Mouse (Mus musculus) liver, embryonic 13.5 days (tissue): ENCODE results near the gene Spata13. TPM values are rescaled to one million over a fixed set of nuclear protein-coding genes. Genes with fewer than 3 reads are reported as not detected.

Experiments
- ATAC-seq: fragments of 200-750 bp; cut with Nextera tagmentation; 2 replicates; pipeline ENCODE4 v1.8.0; 2017; ENCODE audit warnings: low read depth, mild to moderate bottlenecking, moderate number of reproducible peaks, moderate library complexity
- DNase-seq: peaks from one replicate; pipeline ENCODE4 v3.0.0; 2022
- H3K27ac ChIP-seq: fragments of 300-500 bp; sonication (generic); 2 replicates; pipeline ENCODE4 v1.5.1; 2015; ENCODE audit warnings: moderate library complexity, mild to moderate bottlenecking, inconsistent platforms
- H3K27me3 ChIP-seq: fragments of 300-500 bp; sonication (generic); 2 replicates; pipeline ENCODE4 v1.6.1; 2015; ENCODE audit warnings: mild to moderate bottlenecking, inconsistent platforms
- H3K36me3 ChIP-seq: fragments of 300-500 bp; sonication (generic); 2 replicates; pipeline ENCODE4 v1.6.1; 2015; ENCODE audit warnings: mild to moderate bottlenecking, inconsistent platforms
- H3K4me1 ChIP-seq: fragments of 300-500 bp; sonication (generic); replicated peaks from 2 replicates; pipeline ENCODE4 v1.6.1; 2015; ENCODE audit warnings: inconsistent platforms
- H3K4me2 ChIP-seq: fragments of 300-500 bp; sonication (generic); 2 replicates; pipeline ENCODE4 v1.6.1; 2015; ENCODE audit warnings: inconsistent platforms, mild to moderate bottlenecking, moderate library complexity
- H3K4me3 ChIP-seq: fragments of 300-500 bp; sonication (generic); replicated peaks from 2 replicates; pipeline ENCODE4 v1.5.1; 2015; ENCODE audit warnings: mild to moderate bottlenecking, inconsistent platforms
- H3K9ac ChIP-seq: fragments of 300-500 bp; sonication (generic); 2 replicates; pipeline ENCODE4 v1.6.1; 2015; ENCODE audit warnings: mild to moderate bottlenecking, inconsistent platforms
- H3K9me3 ChIP-seq: fragments of 300-500 bp; sonication (generic); replicated peaks from 2 replicates; pipeline ENCODE4 v1.6.1; 2016; ENCODE audit warnings: inconsistent platforms
- WGBS: fragments of 180-500 bp; shearing (Covaris S2); methylation state at CpG from one replicate; pipeline ENCODE4 v1.1.7; 2015; ENCODE audit not compliant: insufficient replicate concordance; 5-methylcytosine and 5-hydroxymethylcytosine counted together
- polyA plus RNA-seq: library from polyadenylated mRNA; unstranded; fragments of >200 nt; fragmentation: Nextera tagmentation; extraction: Ambion mirVana; gene quantifications from 2 replicates; pipeline ENCODE4 v1.2.1, GENCODE M21; 2015

The Spata13 gene
- polyA plus RNA-seq, 1 experiment from 2014 or later = 17.2 TPM

DNA sequence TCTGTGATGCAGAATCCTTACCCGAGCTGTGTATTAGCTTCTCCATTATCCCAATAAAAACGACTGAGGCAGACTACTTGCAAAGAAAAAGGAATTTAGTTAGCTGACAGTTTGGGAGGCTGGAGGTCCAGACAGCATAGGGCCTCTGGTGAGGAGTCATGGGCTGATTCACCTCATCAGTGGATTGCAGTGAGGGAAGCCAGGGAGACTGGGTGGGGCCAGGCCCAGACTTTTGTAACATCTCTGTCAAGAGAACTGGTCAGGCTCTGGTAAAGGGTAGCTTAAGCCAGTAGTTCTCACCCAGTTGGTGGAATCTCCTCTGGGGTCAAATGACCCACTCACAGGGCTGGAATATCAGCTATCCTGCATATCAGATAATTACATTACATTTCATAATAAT, 24.1 kb downstream of the Spata13 start:
- H3K4me2 ChIP-seq = 0 out of 2 replicates have a peak overlapping the region, but pooled peaks have one; percentile 6
- H3K36me3 ChIP-seq = peaks cover 11% of the 10 kb centered on the region
- ATAC-seq (no peak), DNase-seq (no peak)
- H3K4me1 ChIP-seq = peaks cover 89% of the 10 kb centered on the region
- H3K9ac ChIP-seq = 0 out of 2 replicates have a peak overlapping the region, but pooled peaks have one; percentile 11
- no peaks in the 10 kb centered on the region for H3K9me3 ChIP-seq
- WGBS = 46% methylated on average over 2 of the region's 2 CpGs
- peak overlapping the region; percentile 41 for H3K27ac ChIP-seq
- H3K27me3 ChIP-seq = no peaks in the 10 kb centered on the region
- no peak overlapping the region for H3K4me3 ChIP-seq

DNA sequence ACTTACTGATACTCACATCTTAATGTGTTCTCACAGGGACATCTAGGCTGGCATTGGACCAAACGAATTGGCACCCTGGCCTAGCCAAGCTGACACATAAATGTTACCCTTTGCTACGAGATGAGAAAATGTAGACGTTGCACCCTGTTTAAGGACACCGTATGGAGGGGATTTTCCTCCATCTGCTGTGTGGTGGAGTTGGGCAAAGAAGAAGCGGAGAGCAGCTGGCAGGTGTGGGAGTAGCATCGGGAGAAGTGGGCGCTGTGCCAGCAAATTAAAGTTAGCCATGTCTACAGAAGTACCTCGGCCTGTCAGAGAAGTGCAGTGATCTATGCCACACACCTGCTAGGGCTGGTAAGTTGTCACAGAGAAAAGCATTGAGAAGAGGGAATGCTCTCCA, 25.7 kb downstream of the Spata13 start:
- Histone ChIP-seq H3K36me3 (peaks cover 11% of the 10 kb centered on the region), H3K27ac (no peak overlapping the region), H3K9ac (no peak overlapping the region), H3K4me2 (no peak overlapping the region), H3K4me1 (peaks cover 84% of the 10 kb centered on the region), H3K27me3 (no peaks in the 10 kb centered on the region), H3K9me3 (no peaks in the 10 kb centered on the region), H3K4me3 (no peak overlapping the region)
- 81% methylated on average over 8 of the region's 8 CpGs for WGBS
- ATAC-seq (no peak), DNase-seq (no peak)

DNA sequence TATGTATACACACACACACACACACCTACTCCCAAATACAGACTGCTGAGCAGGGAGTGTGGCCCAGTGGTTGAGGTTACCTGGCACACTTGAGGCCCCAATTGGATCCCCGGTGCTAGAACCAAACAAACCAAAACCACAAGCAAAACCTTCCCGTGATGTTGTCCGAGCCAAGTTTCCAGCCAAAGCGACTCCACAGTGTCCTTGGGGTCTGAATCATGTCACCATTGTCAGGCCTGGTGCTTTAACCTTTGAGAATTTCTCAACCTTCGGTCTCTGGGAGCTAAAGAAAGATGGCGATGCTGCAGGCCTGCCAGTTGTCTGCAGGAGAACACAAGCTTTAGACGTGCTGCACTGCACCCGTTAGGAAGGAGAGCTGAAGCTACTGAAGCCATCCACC, 26.8 kb downstream of the Spata13 start:
- H3K9ac ChIP-seq = no peak overlapping the region
- ATAC-seq (no peak), DNase-seq (no peak)
- H3K9me3 ChIP-seq = no peaks in the 10 kb centered on the region
- no peak overlapping the region for H3K4me3 ChIP-seq
- 87% methylated on average over 8 of the region's 8 CpGs for WGBS
- H3K36me3 ChIP-seq = peaks cover 11% of the 10 kb centered on the region
- peaks cover 80% of the 10 kb centered on the region for H3K4me1 ChIP-seq
- no peak overlapping the region for H3K4me2 ChIP-seq
- no peak overlapping the region for H3K27ac ChIP-seq
- H3K27me3 ChIP-seq = no peaks in the 10 kb centered on the region

DNA sequence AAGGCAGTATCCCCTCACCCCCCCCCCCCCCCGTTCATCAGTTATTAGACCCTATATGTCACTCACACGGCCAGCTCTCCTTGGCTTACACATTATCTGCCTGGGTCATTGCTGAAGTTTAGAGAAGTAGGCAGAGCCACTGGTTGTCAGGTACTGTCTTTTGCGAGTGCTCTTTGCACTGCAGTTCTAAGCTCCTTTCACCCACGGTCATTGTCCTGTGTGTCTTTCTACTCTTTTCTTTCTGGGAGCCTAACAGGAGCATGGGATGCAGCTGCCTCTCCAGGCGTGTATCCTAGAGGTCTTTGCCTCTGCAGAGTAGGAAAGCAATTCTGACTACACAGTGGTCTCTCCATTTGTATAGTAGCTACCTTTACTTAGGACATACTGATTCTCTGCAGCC, 27.5 kb downstream of the Spata13 start:
- Histone ChIP-seq H3K9ac (no peak overlapping the region), H3K27me3 (no peaks in the 10 kb centered on the region), H3K9me3 (no peaks in the 10 kb centered on the region), H3K4me1 (peaks cover 73% of the 10 kb centered on the region), H3K4me2 (no peak overlapping the region), H3K4me3 (no peak overlapping the region), H3K27ac (no peak overlapping the region), H3K36me3 (peaks cover 11% of the 10 kb centered on the region)
- 70% methylated on average over 5 of the region's 5 CpGs for WGBS
- ATAC-seq = no peak
- DNase-seq = no peak

DNA sequence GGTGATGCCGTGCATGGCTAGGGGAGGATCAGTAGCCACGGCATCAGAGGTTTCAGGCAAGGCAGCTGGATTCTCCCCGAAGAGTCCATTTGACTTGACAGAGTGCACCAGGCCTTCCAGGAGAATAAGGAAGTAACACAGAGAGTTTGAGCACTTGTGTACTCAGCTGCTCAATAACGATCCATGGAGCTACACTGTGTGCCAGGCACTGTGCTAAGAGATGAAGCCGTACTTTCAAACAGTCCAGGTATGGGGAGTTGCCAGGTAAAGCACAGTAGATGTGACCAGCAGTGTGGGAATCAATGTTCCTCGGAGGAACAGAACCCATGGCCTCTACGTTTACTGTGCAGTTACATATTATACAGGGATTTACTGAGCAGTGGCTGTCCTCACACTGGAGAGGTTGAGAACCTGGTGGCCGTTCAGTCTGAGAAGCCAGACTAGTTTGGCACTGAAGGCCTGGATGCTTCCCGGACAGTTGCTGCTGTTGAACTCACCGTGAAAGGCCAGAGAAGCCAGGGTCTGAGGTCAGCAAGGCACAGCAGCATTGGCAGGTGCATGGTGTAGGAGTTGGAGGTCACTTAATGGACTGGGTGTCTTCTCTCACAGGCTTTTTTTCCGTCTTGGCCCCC, 29.6 kb downstream of the Spata13 start:
- no peak overlapping the region for H3K27ac ChIP-seq
- H3K9me3 ChIP-seq = no peaks in the 10 kb centered on the region
- no peak overlapping the region for H3K9ac ChIP-seq
- no peak overlapping the region for H3K4me3 ChIP-seq
- WGBS = 72% methylated on average over 11 of the region's 11 CpGs
- ATAC-seq (no peak), DNase-seq (no peak)
- H3K36me3 ChIP-seq = peaks cover 11% of the 10 kb centered on the region
- H3K27me3 ChIP-seq = no peaks in the 10 kb centered on the region
- no peak overlapping the region for H3K4me2 ChIP-seq
- peaks cover 53% of the 10 kb centered on the region for H3K4me1 ChIP-seq

DNA sequence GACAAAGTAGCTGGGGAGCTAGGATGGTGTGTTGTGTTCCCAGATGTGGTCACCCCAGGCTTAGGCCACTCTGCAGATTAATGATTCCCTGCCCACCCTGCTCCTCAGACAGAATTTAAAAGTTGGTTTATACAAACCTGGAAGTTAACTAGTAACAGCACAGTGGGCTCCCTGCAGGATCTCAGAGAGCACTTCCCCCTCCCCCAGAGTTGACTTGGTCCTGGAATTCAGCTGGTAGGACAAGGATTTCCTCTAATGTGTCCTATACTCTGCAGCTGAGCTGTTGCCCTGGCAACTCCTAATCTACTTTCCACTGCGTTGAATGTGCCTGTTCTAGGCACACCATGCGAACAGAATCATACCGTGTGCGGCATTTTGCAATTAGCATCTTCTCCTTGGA, 30.8 kb downstream of the Spata13 start:
- Histone ChIP-seq H3K27ac (no peak overlapping the region), H3K4me2 (no peak overlapping the region), H3K4me1 (peaks cover 41% of the 10 kb centered on the region), H3K9me3 (no peaks in the 10 kb centered on the region), H3K27me3 (no peaks in the 10 kb centered on the region), H3K4me3 (no peak overlapping the region), H3K36me3 (peaks cover 11% of the 10 kb centered on the region), H3K9ac (no peak overlapping the region)
- DNase-seq = no peak
- ATAC-seq = no peak
- WGBS = 62% methylated on average over 4 of the region's 4 CpGs

DNA sequence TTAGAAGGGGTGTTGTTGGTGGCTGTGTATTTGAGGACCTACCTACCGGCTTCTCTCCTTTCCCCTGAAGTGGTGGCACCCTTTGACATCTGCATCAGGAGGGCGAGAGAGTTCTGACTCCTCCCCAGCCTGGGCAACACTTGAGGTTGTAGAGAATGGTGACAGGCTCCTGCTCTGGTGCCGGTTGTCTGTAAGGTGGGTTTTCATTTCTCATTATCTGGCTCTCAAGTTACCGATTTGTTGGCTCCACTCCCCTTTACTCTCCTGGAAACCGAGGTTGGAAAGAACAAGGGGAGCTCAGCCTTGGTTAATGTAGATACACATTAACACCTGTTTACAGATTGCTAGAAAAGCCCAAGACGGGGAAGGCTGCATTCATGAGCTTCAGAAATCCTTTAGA, 31.5 kb downstream of the Spata13 start:
- peaks cover 8% of the 10 kb centered on the region for H3K36me3 ChIP-seq
- H3K27ac ChIP-seq = no peak overlapping the region
- no peaks in the 10 kb centered on the region for H3K27me3 ChIP-seq
- DNase-seq (no peak), ATAC-seq (no peak)
- H3K4me3 ChIP-seq = no peak overlapping the region
- no peak overlapping the region for H3K9ac ChIP-seq
- no peak overlapping the region for H3K4me2 ChIP-seq
- 58% methylated on average over 6 of the region's 6 CpGs for WGBS
- H3K9me3 ChIP-seq = no peaks in the 10 kb centered on the region
- H3K4me1 ChIP-seq = peaks cover 35% of the 10 kb centered on the region

DNA sequence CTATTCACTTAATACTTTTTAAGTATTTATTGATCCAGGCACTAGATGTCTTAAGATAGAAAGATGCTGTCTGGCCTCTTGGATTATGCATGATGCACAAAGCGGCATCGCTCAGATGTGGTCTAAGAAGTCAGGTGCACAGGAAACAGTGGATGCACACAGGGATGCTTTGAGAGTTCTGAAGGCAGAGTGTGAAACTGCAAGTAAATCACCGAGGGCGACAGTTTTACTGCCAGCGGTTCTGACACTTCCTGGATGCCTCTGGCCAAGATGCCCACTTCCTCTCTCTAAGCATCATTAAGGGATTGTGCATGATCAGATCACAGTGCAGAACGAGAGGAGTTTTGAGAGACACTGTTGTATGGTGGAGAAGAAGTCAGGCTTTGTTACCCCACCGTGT, 32.5 kb downstream of the Spata13 start:
- WGBS = 38% methylated on average over 7 of the region's 7 CpGs
- Histone ChIP-seq H3K9ac (no peak overlapping the region), H3K4me1 (peaks cover 38% of the 10 kb centered on the region), H3K4me2 (no peak overlapping the region), H3K9me3 (no peaks in the 10 kb centered on the region), H3K4me3 (no peak overlapping the region), H3K36me3 (no peaks in the 10 kb centered on the region; the same call in 1 of the 2 replicates), H3K27ac (no peak overlapping the region), H3K27me3 (no peaks in the 10 kb centered on the region)
- ATAC-seq (no peak), DNase-seq (no peak)

DNA sequence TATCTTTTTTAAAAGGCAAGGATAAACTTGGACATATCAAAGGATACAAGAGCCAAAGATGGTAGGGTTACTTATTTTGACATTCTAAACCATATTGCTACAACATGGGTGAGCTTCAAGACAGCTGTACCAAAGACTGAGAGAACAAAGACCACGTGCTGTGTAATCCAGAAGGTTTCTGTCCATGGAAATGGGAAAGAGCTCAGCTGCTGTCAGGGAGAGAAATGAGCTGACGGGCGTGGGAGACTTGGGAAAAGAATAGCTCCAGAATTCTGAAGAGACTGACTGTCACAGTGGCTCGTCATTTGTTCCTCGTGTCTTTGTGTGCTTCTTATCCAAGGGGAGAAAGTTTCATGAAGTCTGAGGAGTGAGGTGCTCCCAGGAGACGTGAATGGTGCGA, 36.4 kb downstream of the Spata13 start:
- H3K9ac ChIP-seq = no peak overlapping the region
- H3K27ac ChIP-seq = no peak overlapping the region
- WGBS = 74% methylated on average over 7 of the region's 7 CpGs
- no peaks in the 10 kb centered on the region for H3K36me3 ChIP-seq
- H3K27me3 ChIP-seq = no peaks in the 10 kb centered on the region
- H3K4me3 ChIP-seq = no peak overlapping the region
- ATAC-seq = no peak
- no peaks in the 10 kb centered on the region for H3K9me3 ChIP-seq
- no peak overlapping the region for H3K4me2 ChIP-seq
- H3K4me1 ChIP-seq = peaks cover 19% of the 10 kb centered on the region
- no peak for DNase-seq

DNA sequence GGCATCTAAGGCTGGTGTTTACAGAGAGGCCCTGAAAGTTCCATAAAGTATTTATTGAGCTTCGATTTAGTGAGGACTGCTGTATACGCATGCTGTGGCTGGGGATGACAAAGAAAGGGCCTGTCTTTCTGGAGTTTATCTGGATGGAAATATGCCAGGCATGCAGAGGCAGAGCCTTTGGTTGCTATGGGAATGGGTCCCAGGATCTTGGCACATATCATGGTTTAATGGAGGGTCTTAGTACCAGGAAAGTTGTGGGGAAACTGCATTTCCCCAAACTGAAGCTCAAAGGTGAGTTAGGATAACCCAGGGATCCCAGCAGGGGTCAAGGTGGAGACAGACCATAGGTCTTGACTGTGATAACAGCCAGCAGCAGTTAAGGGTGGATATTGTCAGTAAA, 37.7 kb downstream of the Spata13 start:
- H3K9ac ChIP-seq = no peak overlapping the region
- 82% methylated on average over 2 of the region's 2 CpGs for WGBS
- DNase-seq (no peak), ATAC-seq (no peak)
- no peaks in the 10 kb centered on the region for H3K9me3 ChIP-seq
- H3K36me3 ChIP-seq = no peaks in the 10 kb centered on the region
- no peaks in the 10 kb centered on the region for H3K27me3 ChIP-seq
- peaks cover 16% of the 10 kb centered on the region for H3K4me1 ChIP-seq
- H3K4me2 ChIP-seq = no peak overlapping the region
- H3K4me3 ChIP-seq = no peak overlapping the region
- H3K27ac ChIP-seq = no peak overlapping the region

DNA sequence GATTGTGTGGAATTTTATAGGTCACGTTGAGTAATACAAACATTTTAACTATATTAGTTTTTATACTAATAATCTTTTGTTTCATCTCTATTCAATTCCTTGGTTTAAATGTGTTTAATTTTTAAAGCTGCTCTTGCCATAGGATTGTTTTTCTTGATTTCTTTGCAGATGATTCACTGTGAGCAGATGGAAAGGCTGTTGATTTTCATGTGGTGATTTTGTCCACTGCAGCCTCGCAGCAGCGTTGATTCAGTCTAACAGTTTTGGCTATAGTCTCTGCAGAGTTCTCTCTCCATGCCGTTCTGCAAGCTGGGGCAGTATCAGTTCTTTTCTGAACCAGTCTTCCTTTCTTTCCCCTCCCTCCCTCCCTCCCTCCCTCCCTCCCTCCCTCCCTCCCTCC, 41.9 kb downstream of the Spata13 start:
- Histone ChIP-seq H3K4me3 (no peak overlapping the region), H3K9ac (no peak overlapping the region), H3K4me2 (no peak overlapping the region), H3K4me1 (peaks cover 28% of the 10 kb centered on the region), H3K27ac (no peak overlapping the region), H3K27me3 (no peaks in the 10 kb centered on the region), H3K36me3 (no peaks in the 10 kb centered on the region), H3K9me3 (no peaks in the 10 kb centered on the region)
- WGBS = 77% methylated on average over 4 of the region's 4 CpGs
- ATAC-seq (no peak), DNase-seq (no peak)

DNA sequence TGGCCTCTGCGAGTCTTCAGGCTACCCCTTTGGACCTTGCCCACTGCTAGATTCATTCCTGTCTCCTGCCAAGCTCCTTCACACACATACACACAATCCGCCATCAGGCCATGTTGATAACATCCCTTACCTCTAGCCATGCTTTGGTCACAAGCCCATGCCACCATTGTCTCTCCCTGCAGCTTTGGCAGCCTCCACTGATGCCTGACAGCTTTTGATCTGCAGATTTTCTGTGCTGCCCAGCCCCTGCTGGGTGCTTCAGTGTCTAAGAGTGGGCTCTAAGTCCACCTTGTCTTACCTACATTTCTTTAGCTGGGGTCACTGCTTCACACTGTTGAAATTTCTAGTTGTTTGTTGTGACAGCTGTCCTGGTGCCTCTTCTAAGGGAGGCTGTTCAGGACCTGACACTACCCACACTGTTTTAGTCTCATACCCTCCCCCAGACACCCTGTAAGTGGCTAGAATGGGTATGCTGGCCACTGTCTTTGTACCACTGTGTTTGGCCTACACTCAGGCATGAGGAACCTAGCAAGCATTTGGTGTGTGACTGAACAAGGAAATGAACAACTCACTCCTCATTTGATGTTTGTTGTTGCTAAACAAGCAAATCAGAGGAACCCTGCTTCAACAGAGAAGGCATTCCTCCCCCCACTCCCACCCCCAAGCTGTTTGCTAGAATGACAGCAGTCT, 43.0 kb downstream of the Spata13 start:
- ATAC-seq (no peak), DNase-seq (no peak)
- H3K4me1 ChIP-seq = peaks cover 20% of the 10 kb centered on the region
- no peak overlapping the region for H3K4me3 ChIP-seq
- H3K9ac ChIP-seq = no peak overlapping the region
- H3K27me3 ChIP-seq = no peaks in the 10 kb centered on the region
- H3K27ac ChIP-seq = no peak overlapping the region
- no peaks in the 10 kb centered on the region for H3K9me3 ChIP-seq
- WGBS = 72% methylated on average over 2 of the region's 2 CpGs
- no peak overlapping the region for H3K4me2 ChIP-seq
- no peaks in the 10 kb centered on the region for H3K36me3 ChIP-seq
